Mouse (Mus musculus): ENCODE measurements around the gene Cldn22.

GRCm38 (mm10) chr8:47859259-47859658 lies 35.0 kb downstream of the Cldn22 start:
- no peak for TF ChIP-seq CTCF (IDR thresholded peaks at IDR 0.05; ENCODE audit: low read depth)
- no peak for TF ChIP-seq EP300 (IDR thresholded peaks at IDR 0.05; ENCODE audit: low read depth)
